Mouse (Mus musculus) gastrocnemius, postnatal 10 days (tissue): Measurements from ENCODE around the gene Cdon. TPM values are rescaled to one million over a fixed set of nuclear protein-coding genes. Genes with fewer than 3 reads are reported as not detected.
A peak's percentile ranks its signal among the peaks of the same experiment; 100 is the strongest.
"Not testable (repeated sequence)": the region's sequence is repeated elsewhere in the genome, so short reads cannot be mapped to it uniquely, and the experiment has no call there.

Experiments
- DNase-seq: peaks from one replicate; pipeline ENCODE4 v3.0.0; 2021; ENCODE audit warnings: mixed read lengths
- long read RNA-seq, 2 experiments: library from polyadenylated mRNA; stranded (forward); transcript quantifications; one replicate each; pipeline ENCODE4 v2.0.0; 2021
- total RNA-seq, 2 experiments: library from RNA; stranded (reverse); gene quantifications; 2 replicates each; pipeline ENCODE4 v1.2.3; 2021

Gene Cdon
- 10 to 100 TPM; 29.5 to 37.8 TPM for total RNA-seq
- long read RNA-seq, experiment 1, partial matches to known transcripts = 1 of 2 reads
- long read RNA-seq, experiment 1, other reads (novel, unspliced or antisense) = 1 of 2 reads
- long read RNA-seq, experiment 2, partial matches to known transcripts = 0 of 4 reads
- long read RNA-seq, experiment 2, other reads (novel, unspliced or antisense) = 4 of 4 reads

GRCm38 (mm10) chr9:35420805-35421719, at the start of gene Cdon:
Gene Cdon (plus strand): TSS chr9:35421128.
- DNase-seq = peak; percentile 91

- DNase-seq = peak; percentile 20
Observed at GRCm38 (mm10) chr9:35372324-35373101, 48.4 kb upstream of the Cdon start.

GRCm38 (mm10) chr9:35377916-35378315, 43.0 kb upstream of the Cdon start:
- DNase-seq = no peak

- no peak for DNase-seq
Observed at GRCm38 (mm10) chr9:35378991-35379390, 41.9 kb upstream of the Cdon start.

GRCm38 (mm10) chr9:35399896-35400295, 21.0 kb upstream of the Cdon start:
- DNase-seq = no peak

GRCm38 (mm10) chr9:35400398-35400797, 20.5 kb upstream of the Cdon start:
- DNase-seq = no peak

GRCm38 (mm10) chr9:35400831-35401230, 20.1 kb upstream of the Cdon start:
- DNase-seq = no peak

- DNase-seq = no peak
Observed at GRCm38 (mm10) chr9:35402584-35402991, 18.3 kb upstream of the Cdon start.

GRCm38 (mm10) chr9:35403490-35403889, 17.4 kb upstream of the Cdon start:
- no peak for DNase-seq

- DNase-seq = no peak
Observed at GRCm38 (mm10) chr9:35405038-35405905, 15.7 kb upstream of the Cdon start.

- no peak for DNase-seq
Observed at GRCm38 (mm10) chr9:35411225-35411965, 9.5 kb upstream of the Cdon start.

GRCm38 (mm10) chr9:35411975-35412374, 9.0 kb upstream of the Cdon start:
- no peak for DNase-seq

- no peak for DNase-seq
Observed at GRCm38 (mm10) chr9:35421730-35422235, 855 bp downstream of the Cdon start.

GRCm38 (mm10) chr9:35422405-35422941, 1.5 kb downstream of the Cdon start:
- no peak for DNase-seq

- no peak for DNase-seq
Observed at GRCm38 (mm10) chr9:35423265-35423664, 2.3 kb downstream of the Cdon start.

GRCm38 (mm10) chr9:35424671-35425070, 3.7 kb downstream of the Cdon start:
- DNase-seq = peak; percentile 11

GRCm38 (mm10) chr9:35430476-35430875, 9.5 kb downstream of the Cdon start:
- no peak for DNase-seq

GRCm38 (mm10) chr9:35431396-35431795, 10.5 kb downstream of the Cdon start:
- DNase-seq = no peak

- not testable (repeated sequence) for DNase-seq
Observed at GRCm38 (mm10) chr9:35432717-35433297, 11.9 kb downstream of the Cdon start.

- DNase-seq = no peak
Observed at GRCm38 (mm10) chr9:35434340-35434739, 13.4 kb downstream of the Cdon start.
